Mouse (Mus musculus): ENCODE data around the gene Lipm. TPM values are rescaled to one million over a fixed set of nuclear protein-coding genes. Genes with fewer than 3 reads are reported as not detected.

The Lipm gene
- polyA plus RNA-seq, 1 experiment = not detected

- TF ChIP-seq GATA1 (IDR thresholded peaks at IDR 0.05; ENCODE audit: low read length) (no peak), TAL1 (IDR thresholded peaks at IDR 0.05; ENCODE audit: low read length) (no peak)
- Histone ChIP-seq H3K27me3 (ENCODE audit: control insufficient read depth) (no peaks in the 10 kb centered on the region), H3K4me3 (replicated peaks) (no peak overlapping the region), H3K9me3 (ENCODE audit: control insufficient read depth, low read length) (no peaks in the 10 kb centered on the region), H3K36me3 (ENCODE audit: control insufficient read depth) (no peaks in the 10 kb centered on the region), H3K4me1 (ENCODE audit: control insufficient read depth) (no peaks in the 10 kb centered on the region)
These were observed 51.2 kb downstream of the Lipm start for GRCm38 (mm10) chr19:34151909-34152308.

GRCm38 (mm10) chr19:34153263-34154144 is 52.8 kb downstream of the Lipm start:
- Histone ChIP-seq H3K36me3 (ENCODE audit: control insufficient read depth) (no peaks in the 10 kb centered on the region), H3K4me3 (replicated peaks) (no peak overlapping the region), H3K9me3 (ENCODE audit: control insufficient read depth, low read length) (no peaks in the 10 kb centered on the region), H3K4me1 (ENCODE audit: control insufficient read depth) (no peaks in the 10 kb centered on the region), H3K27me3 (ENCODE audit: control insufficient read depth) (no peaks in the 10 kb centered on the region)
- TF ChIP-seq GATA1 (IDR thresholded peaks at IDR 0.05; ENCODE audit: low read length) (no peak), TAL1 (IDR thresholded peaks at IDR 0.05; ENCODE audit: low read length) (no peak)

GRCm38 (mm10) chr19:34162693-34163092 is 62.0 kb downstream of the Lipm start:
- Histone ChIP-seq H3K4me3 (replicated peaks) (no peak overlapping the region), H3K36me3 (ENCODE audit: control insufficient read depth) (no peaks in the 10 kb centered on the region), H3K27me3 (ENCODE audit: control insufficient read depth) (no peaks in the 10 kb centered on the region), H3K9me3 (ENCODE audit: control insufficient read depth, low read length) (no peaks in the 10 kb centered on the region), H3K4me1 (ENCODE audit: control insufficient read depth) (no peaks in the 10 kb centered on the region)
- no peak for TF ChIP-seq TAL1 (IDR thresholded peaks at IDR 0.05; ENCODE audit: low read length)
- TF ChIP-seq GATA1 (IDR thresholded peaks at IDR 0.05; ENCODE audit: low read length) = no peak

- H3K27me3 ChIP-seq (ENCODE audit: control insufficient read depth) = no peaks in the 10 kb centered on the region
- TF ChIP-seq GATA1 (IDR thresholded peaks at IDR 0.05; ENCODE audit: low read length) (no peak), TAL1 (IDR thresholded peaks at IDR 0.05; ENCODE audit: low read length) (no peak)
- no peaks in the 10 kb centered on the region for H3K36me3 ChIP-seq (ENCODE audit: control insufficient read depth)
- H3K9me3 ChIP-seq (ENCODE audit: control insufficient read depth, low read length) = no peaks in the 10 kb centered on the region
- no peak within 1 kb of the TSS for H3K4me3 ChIP-seq (replicated peaks)
- no peaks in the 10 kb centered on the region for H3K4me1 ChIP-seq (ENCODE audit: control insufficient read depth)
These were observed 65.2 kb downstream of the Lipm start, which contains the start of gene Ankrd22 for GRCm38 (mm10) chr19:34165891-34166290. TSS of gene Ankrd22 (minus strand) at chr19:34166053.

GRCm38 (mm10) chr19:34166386-34166785 is 65.7 kb downstream of the Lipm start:
- Histone ChIP-seq H3K36me3 (ENCODE audit: control insufficient read depth) (no peaks in the 10 kb centered on the region), H3K9me3 (ENCODE audit: control insufficient read depth, low read length) (no peaks in the 10 kb centered on the region), H3K4me1 (ENCODE audit: control insufficient read depth) (no peaks in the 10 kb centered on the region), H3K4me3 (replicated peaks) (no peak overlapping the region), H3K27me3 (ENCODE audit: control insufficient read depth) (no peaks in the 10 kb centered on the region)
- TF ChIP-seq GATA1 (IDR thresholded peaks at IDR 0.05; ENCODE audit: low read length) (no peak), TAL1 (IDR thresholded peaks at IDR 0.05; ENCODE audit: low read length) (no peak)

- no peaks in the 10 kb centered on the region for H3K27me3 ChIP-seq (ENCODE audit: control insufficient read depth)
- no peaks in the 10 kb centered on the region for H3K9me3 ChIP-seq (ENCODE audit: control insufficient read depth, low read length)
- TF ChIP-seq TAL1 (IDR thresholded peaks at IDR 0.05; ENCODE audit: low read length) = no peak
- TF ChIP-seq GATA1 (IDR thresholded peaks at IDR 0.05; ENCODE audit: low read length) = no peak
- H3K4me1 ChIP-seq (ENCODE audit: control insufficient read depth) = no peaks in the 10 kb centered on the region
- no peaks in the 10 kb centered on the region for H3K36me3 ChIP-seq (ENCODE audit: control insufficient read depth)
- no peak overlapping the region for H3K4me3 ChIP-seq (replicated peaks)
These were observed 67.3 kb downstream of the Lipm start for GRCm38 (mm10) chr19:34167896-34168661.

GRCm38 (mm10) chr19:34169121-34169520 is 68.4 kb downstream of the Lipm start:
- TF ChIP-seq TAL1 (IDR thresholded peaks at IDR 0.05; ENCODE audit: low read length) (no peak), GATA1 (IDR thresholded peaks at IDR 0.05; ENCODE audit: low read length) (no peak)
- Histone ChIP-seq H3K27me3 (ENCODE audit: control insufficient read depth) (no peaks in the 10 kb centered on the region), H3K4me1 (ENCODE audit: control insufficient read depth) (no peaks in the 10 kb centered on the region), H3K4me3 (replicated peaks) (no peak overlapping the region), H3K9me3 (ENCODE audit: control insufficient read depth, low read length) (no peaks in the 10 kb centered on the region), H3K36me3 (ENCODE audit: control insufficient read depth) (no peaks in the 10 kb centered on the region)

- Histone ChIP-seq H3K27me3 (ENCODE audit: control insufficient read depth) (no peaks in the 10 kb centered on the region), H3K36me3 (ENCODE audit: control insufficient read depth) (no peaks in the 10 kb centered on the region), H3K4me3 (replicated peaks) (no peak overlapping the region), H3K9me3 (ENCODE audit: control insufficient read depth, low read length) (no peaks in the 10 kb centered on the region), H3K4me1 (ENCODE audit: control insufficient read depth) (no peaks in the 10 kb centered on the region)
- TF ChIP-seq GATA1 (IDR thresholded peaks at IDR 0.05; ENCODE audit: low read length) (no peak), TAL1 (IDR thresholded peaks at IDR 0.05; ENCODE audit: low read length) (no peak)
These were observed 70.4 kb downstream of the Lipm start for GRCm38 (mm10) chr19:34171167-34171566.

Other genes starting within 250 kb of the Lipm start
- not detected in 2 replicates for gene Lipf, start 139.7 kb upstream of the Lipm start, polyA plus RNA-seq (2012)
- not detected in 2 replicates for gene Lipk, start 92.6 kb upstream of the Lipm start, polyA plus RNA-seq (2012)
- gene Lipn, start 33.6 kb upstream of the Lipm start, polyA plus RNA-seq (2012) = 0.03 TPM in 1 of 2 replicates, not detected in the other
- not detected in 2 replicates for gene Ankrd22, start 65.1 kb downstream of the Lipm start, polyA plus RNA-seq (2012)
- gene Stambpl1, start 91.3 kb downstream of the Lipm start, polyA plus RNA-seq (2012) = not detected in 2 replicates
- not detected in 2 replicates for gene Acta2, start 154.7 kb downstream of the Lipm start, polyA plus RNA-seq (2012)
- not detected in 2 replicates for gene Fas, start 189.7 kb downstream of the Lipm start, polyA plus RNA-seq (2012)